Mouse (Mus musculus): ENCODE data around the gene Bcorl1. TPM values are rescaled to one million over a fixed set of nuclear protein-coding genes. Genes with fewer than 3 reads are reported as not detected.
"Not testable (repeated sequence)": the region's sequence is repeated elsewhere in the genome, so short reads cannot be mapped to it uniquely, and the experiment has no call there.

The Bcorl1 gene
- total RNA-seq, 2 experiments from 2014 or later = 6.4 to 8.2 TPM

GRCm38 (mm10) chrX:48389380-48389779 lies 48.2 kb downstream of the Bcorl1 start:
- DNase-seq = no peak

- no peak for DNase-seq
Measured at GRCm38 (mm10) chrX:48399994-48400393, 58.8 kb downstream of the Bcorl1 start.

GRCm38 (mm10) chrX:48405141-48405540 lies 64.0 kb downstream of the Bcorl1 start:
- DNase-seq = no peak

- peak; percentile 91 for DNase-seq
Measured at GRCm38 (mm10) chrX:48409611-48410387, 68.6 kb downstream of the Bcorl1 start.

GRCm38 (mm10) chrX:48410388-48410776 lies 69.2 kb downstream of the Bcorl1 start:
- no peak for DNase-seq

- no peak for DNase-seq
Measured at GRCm38 (mm10) chrX:48412629-48413028, 71.5 kb downstream of the Bcorl1 start.

- no peak for DNase-seq
Measured at GRCm38 (mm10) chrX:48414291-48414690, 73.1 kb downstream of the Bcorl1 start.

- DNase-seq = no peak
Measured at GRCm38 (mm10) chrX:48418417-48418816, 77.3 kb downstream of the Bcorl1 start.

- peak; percentile 67 for DNase-seq
Measured at GRCm38 (mm10) chrX:48422986-48423385, 81.8 kb downstream of the Bcorl1 start.

GRCm38 (mm10) chrX:48423671-48424070 lies 82.5 kb downstream of the Bcorl1 start:
- DNase-seq = no peak

- DNase-seq = no peak
Measured at GRCm38 (mm10) chrX:48424583-48424982, 83.4 kb downstream of the Bcorl1 start.

- no peak for DNase-seq
Measured at GRCm38 (mm10) chrX:48425280-48425679, 84.1 kb downstream of the Bcorl1 start.

GRCm38 (mm10) chrX:48428241-48428640 lies 87.1 kb downstream of the Bcorl1 start:
- no peak for DNase-seq

- DNase-seq = no peak
Measured at GRCm38 (mm10) chrX:48428642-48429041, 87.5 kb downstream of the Bcorl1 start.

- no peak for DNase-seq
Measured at GRCm38 (mm10) chrX:48429100-48429499, 87.9 kb downstream of the Bcorl1 start.

- DNase-seq = no peak
Measured at GRCm38 (mm10) chrX:48429538-48429937, 88.4 kb downstream of the Bcorl1 start.

- no peak for DNase-seq
Measured at GRCm38 (mm10) chrX:48432599-48433526, 91.7 kb downstream of the Bcorl1 start.

- DNase-seq = no peak
Measured at GRCm38 (mm10) chrX:48433527-48433899, 92.4 kb downstream of the Bcorl1 start.

GRCm38 (mm10) chrX:48434251-48434650 lies 93.1 kb downstream of the Bcorl1 start:
- DNase-seq = no peak

- peak; percentile 20 for DNase-seq
Measured at GRCm38 (mm10) chrX:48435477-48435900, 94.3 kb downstream of the Bcorl1 start.

GRCm38 (mm10) chrX:48436082-48436481 lies 94.9 kb downstream of the Bcorl1 start:
- not testable (repeated sequence) for DNase-seq

- DNase-seq = no peak
Measured at GRCm38 (mm10) chrX:48439036-48439435, 97.9 kb downstream of the Bcorl1 start.

- DNase-seq = no peak
Measured at GRCm38 (mm10) chrX:48441548-48441947, 100.4 kb downstream of the Bcorl1 start.
